Mouse (Mus musculus): ENCODE results near the gene Atp2c2.
A peak's percentile ranks its signal among the peaks of the same experiment; 100 is the strongest.

The Atp2c2 gene

DNA sequence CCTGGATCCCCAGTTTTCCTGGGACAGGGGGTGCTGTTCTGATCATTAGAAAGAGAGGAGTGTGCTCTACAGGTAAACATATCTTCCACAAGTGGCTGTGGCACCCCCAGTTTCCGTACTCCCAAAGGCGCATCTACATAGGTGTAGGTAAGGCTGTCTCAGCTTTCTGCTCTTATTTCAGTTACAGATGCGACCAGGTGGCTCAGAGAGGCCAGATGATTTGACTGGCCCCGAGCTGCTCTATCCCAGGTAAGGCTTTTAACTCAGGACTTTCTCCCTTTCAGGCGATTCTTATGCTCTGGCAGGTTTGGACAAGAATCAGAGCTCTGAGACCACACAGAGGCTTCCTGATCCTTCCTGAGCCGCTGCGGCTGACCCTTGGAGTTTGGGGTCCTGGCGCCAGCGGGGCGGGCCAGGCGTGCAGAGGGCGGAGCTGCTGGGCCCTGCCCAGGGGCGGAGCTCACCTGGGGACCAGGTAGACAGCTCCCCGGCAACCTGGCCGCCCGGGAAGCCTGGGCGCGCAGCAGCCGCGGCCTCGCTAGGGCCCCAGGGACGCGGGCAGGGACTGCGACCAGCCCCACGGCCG, at the start of gene Atp2c2:
Atp2c2 (plus strand) TSS at position 461 of the 586 bp plus-strand sequence.
- DNase-seq (ENCODE audit: low spot score in 2 of 2) = no peak

DNA sequence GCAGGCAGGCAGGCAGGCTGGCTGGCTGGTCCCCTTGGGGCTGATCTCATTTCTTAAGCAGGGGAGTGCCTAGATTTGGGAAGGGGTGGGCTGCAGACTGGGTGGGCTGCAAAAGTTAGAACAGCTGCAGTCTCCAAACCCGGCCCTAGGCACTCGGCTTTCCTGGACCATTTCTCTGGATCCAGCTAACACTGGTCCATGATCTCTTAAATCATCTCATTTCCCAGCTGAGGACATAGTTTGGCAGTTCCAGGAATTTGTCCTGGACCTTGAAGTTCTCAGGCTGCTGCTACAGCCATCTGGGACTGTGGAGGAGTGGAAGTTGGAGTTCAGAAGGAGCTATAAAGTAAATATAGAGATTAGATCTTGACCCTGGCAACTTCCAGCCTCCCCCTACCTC, 48.5 kb upstream of the Atp2c2 start:
- no peak for DNase-seq (ENCODE audit: low spot score in 2 of 2)

DNA sequence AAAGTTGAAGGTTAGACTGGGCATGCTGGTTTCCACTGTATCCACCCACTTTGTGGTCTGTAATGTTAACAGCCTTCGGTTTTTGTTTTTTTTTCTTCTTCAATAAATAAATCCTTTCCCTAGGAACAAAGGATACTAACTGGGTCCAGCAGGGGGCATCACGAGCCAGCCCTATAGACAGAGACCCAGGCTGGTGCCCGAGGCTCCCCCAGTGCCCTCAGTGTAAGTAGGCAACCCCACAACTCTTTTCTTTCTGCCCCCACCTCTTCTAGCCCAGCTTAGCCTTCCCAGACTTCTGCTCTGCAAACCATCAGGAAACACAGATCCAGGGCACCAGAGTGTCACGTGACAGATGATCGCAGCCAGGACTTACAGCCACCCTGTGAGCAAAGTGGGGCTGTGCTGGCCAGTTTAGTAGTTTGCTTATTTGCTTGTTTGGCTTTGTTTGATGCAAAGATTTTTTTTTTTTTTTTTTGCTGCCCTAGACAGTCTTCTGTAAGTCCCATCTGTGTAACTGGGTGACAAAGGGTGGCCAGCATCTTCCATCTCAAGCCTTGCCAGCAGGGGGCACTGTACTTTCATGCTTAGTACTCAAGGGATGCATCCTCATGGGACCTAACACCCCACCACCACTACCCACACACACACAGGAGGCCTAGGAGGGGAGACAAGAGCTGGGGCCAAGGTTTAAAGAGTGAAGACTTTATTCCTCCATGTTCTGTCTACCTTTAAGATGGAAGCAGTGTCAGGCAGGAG, 42.9 kb upstream of the Atp2c2 start:
- peak in 1 of 2 experiments; percentile 42 for DNase-seq (ENCODE audit: low spot score in 2 of 2)

DNA sequence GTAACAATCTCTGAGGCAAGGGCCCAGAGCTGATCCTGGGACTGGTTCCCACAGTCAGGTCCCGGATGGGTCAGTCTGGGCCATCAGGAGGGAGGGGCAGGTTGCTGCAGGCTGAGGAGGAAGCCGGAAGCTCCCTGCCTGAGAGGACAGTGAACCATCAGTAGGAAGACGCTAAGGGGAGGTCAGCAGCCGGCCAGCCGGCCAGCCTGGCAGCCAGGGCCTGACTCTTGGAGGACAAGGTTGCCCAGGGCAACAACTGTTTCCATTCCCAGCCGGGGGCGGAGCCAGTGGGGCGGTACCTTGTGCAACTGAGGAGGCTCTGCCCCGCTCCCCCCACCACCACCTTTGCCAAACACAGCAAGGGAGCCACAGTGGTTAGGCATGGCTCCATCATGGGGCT, 38.7 kb upstream of the Atp2c2 start:
- no peak for DNase-seq (ENCODE audit: low spot score in 2 of 2)

DNA sequence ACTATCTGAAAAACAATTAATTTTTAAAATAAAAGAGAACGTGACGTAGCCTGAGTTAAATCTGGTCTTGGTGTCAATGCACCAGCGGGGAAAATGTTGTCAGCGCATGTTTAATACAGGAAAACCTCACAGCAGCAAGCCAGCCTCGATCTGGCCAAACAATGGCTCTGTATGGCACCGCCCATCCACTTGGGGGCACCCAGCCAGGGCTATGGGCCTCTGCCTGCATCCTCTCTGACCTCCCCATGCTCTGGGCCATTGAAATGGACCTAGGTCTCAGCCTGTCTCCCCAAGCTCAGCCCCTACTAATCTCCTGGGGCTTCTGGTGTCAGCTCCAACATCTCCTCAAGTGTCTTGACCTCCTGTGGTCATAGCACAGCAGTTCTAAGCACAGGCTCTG, 37.9 kb upstream of the Atp2c2 start:
- DNase-seq (ENCODE audit: low spot score in 2 of 2) = no peak

DNA sequence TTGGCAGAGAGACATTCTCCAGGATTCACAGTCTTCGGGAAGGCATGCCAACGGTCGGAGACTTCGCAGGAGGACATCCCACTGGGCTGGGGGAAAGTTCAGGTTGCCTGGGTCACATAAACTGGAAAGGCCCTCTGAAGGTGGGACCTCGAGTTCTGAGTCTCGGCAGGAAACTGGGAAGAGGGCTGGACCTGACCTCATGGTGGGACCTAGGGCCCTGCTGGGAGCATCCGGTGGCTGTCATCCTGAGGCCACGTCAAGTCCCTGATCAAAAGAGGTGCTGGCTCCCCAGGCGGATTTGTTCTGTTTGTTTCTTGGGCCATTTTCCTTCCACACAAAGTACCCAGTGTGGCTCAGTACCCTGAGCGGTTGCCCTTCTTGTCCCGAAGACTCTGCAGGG, 36.4 kb upstream of the Atp2c2 start:
- DNase-seq (ENCODE audit: low spot score in 2 of 2) = no peak

DNA sequence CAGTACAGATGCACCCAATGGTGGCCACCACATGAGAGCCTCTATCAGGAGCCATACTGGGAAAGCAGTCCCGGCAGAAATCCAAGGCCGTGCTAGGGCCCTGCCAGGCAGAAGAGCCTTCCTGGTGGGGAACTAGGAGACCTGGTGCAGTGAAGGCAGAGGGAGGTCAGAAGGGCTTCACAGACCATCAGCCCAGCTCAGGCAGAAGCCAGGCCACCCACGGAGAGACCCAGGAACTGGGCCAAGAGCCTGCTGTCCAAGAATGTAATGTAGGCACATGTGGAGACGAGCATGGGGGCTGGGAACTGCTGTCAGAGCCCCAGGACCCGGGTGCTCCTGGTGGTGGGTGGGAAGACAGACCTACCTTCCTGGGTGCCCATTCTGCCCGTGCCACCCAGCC, 34.5 kb upstream of the Atp2c2 start:
- no peak for DNase-seq (ENCODE audit: low spot score in 2 of 2)

DNA sequence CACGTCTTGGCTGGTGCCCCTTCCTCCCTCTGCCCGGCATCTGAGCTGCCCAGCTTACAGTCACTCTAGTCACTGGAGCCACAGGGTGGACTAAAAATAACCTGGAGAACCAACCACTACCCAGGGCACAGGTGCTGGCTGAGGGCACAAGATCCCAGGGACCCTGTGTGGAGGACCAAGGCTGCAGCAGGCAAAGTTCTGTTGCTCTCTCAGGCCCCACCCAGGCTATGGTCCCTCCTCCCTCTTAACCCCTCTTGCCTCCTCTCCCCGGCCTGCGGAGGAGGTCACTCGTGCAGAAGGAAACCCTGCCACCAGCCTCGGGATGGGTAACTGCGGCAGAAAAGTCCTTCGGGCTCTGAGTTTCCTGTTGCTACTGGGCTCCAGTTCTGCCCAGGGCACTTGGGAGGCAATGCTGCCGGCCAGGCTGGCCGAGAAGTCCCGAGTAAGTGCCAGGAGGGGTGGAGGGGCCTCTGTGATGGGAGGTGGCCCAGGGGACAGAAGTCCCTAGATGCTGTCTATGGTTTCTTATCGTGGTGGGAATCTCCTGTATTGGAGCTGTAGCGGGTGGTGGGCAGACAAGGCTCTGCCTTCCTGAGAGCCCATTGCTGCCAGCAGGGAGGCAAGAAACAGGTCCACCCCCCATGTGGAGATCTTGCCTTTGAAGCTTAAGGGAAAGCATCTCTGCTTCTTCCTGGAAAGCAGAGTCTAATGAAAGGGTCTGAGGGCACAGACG, 33.4 kb upstream of the Atp2c2 start, which contains the start of gene Wfdc1:
Wfdc1 (plus strand) TSS at position 147 of the 733 bp plus-strand sequence.
- no peak for DNase-seq (ENCODE audit: low spot score in 2 of 2)

DNA sequence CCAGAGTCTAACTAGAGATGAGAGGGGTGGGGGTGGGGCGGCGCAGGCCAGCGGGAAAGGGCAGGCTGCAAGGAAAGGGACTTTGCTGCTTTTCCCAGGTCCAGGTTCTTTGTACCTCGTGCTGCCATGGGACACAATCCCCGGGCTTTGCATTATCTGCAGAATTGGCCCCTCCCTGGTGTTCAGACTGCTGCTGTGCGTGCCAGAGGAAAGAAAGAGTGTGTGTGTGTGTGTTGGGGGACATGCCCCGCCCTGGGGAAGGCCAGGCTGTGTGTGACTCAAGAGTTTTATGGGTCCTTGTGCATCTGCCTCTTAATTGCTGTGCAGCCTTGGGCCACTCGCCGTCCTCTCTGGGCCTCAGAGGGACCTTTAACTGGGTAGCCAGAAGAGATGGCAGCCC, 31.4 kb upstream of the Atp2c2 start:
- DNase-seq (ENCODE audit: low spot score in 2 of 2) = no peak

DNA sequence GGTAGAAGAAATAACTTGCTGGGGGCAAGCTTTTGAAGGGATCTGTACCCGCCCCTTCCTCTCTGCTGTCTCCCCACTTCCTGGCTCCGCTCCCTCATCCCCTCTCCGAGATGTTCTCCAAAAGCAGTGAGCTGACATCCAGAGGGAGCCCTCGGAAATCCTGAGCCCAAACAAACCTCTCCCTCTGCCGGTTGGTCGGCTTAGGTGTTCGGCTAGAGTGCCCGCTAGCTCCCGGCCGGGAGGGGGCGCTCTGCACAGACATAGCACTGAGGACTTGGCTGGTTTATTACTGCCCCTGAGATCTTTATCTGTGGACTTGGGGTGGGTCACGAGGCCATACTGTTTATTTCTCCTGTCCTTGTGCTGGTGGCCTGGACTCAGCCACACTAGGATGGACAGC, 30.5 kb upstream of the Atp2c2 start:
- DNase-seq (ENCODE audit: low spot score in 2 of 2) = peak in 1 of 2 experiments; percentile 53

DNA sequence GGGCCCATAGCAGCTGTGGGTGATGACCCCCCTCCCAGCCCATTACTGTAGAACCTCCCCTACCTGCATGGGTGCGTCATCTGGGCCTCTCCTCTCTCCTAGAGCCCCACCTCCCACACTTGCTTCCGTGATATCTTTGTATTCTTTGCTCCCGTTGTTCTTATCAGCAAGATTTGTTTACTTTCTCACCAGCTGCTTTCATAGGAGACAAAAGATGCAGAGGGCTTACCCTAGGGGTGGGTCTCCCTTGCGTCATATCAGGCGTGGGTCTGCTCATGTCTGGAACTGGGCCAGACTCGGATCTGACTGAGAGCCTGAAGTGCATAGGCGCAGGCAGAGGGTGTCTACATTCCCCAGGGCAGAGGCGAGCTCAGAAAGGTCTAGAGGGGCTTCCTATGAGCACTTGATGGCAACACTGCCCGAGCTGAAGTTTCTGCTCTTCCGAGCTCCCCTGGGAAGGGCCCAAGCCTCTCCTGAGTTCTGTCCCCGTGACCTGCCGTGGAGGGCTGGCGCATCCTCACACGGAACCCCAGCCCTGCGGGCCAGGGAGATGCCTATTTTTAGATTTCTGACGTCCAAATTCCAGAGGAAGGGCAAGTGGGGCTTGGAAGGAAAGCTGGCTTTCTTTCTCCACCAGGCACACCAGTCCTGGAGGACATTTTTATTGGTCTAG, 29.3 kb upstream of the Atp2c2 start:
- no peak for DNase-seq (ENCODE audit: low spot score in 2 of 2)

DNA sequence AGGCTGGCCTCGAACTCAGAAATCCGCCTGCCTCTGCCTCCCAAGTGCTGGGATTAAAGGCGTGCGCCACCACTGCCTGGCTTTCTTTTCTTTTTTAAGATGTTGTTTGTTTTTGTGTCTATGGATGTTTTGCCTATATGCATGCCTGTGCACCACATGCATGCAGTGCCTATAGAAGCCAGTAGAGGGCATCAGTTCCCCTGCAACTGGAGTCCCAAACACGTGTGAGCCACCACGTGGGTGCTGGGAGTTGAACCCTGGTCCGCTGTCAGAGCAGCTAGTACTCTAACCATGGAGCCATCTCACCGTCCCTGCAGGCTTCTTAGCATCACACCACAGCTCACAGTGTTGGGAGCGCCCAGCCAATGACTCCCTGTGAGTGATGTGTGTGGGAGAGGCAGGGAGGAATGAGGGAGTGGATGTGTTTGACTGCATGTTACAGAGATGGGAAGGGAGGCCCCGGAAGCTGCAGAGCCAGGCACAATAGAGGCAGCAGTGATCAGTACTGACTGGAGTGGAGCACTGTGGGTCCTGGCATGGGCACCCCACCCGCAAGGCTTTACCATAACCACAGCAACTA, 25.7 kb upstream of the Atp2c2 start:
- DNase-seq (ENCODE audit: low spot score in 2 of 2) = no peak

DNA sequence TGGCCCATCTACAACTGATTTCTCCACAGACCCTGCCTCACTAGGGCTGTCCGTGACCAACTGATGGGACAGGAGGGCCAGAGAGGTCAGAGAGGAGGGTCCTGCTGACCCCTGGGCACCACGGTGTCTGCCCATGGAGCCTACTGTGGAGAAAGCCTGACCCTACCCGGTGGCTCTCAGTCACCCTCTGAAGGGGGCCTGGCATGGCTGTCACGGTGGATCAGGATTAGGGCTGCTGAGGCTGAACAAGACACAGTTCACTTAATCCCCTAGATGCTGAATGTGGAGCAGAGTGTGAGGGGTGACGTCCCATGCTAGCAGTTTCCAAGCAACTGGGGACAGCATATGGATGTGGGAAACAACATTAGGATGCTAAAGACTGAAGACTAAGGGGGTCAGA, 24.4 kb upstream of the Atp2c2 start:
- DNase-seq (ENCODE audit: low spot score in 2 of 2) = no peak

DNA sequence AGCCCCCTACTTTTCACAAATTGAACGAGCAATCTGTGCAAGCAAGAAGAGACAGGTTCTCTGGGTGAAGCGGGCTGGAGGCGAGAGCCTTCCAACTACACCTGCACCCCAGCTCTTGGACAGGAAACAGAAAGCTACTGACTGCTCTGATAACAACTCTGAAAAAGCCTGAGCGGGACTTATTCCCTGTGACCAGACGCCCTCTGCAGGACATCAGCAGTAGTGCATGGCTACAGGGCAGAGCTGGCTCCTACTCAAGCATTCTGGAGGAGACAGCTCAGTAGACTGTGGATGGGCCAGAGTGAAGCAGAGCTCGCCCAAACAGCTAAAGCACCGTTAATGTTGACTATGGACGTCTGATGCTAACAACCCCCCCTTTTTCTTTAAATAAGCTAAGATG, 23.4 kb upstream of the Atp2c2 start:
- DNase-seq (ENCODE audit: low spot score in 2 of 2) = peak; percentile 68 to 85

DNA sequence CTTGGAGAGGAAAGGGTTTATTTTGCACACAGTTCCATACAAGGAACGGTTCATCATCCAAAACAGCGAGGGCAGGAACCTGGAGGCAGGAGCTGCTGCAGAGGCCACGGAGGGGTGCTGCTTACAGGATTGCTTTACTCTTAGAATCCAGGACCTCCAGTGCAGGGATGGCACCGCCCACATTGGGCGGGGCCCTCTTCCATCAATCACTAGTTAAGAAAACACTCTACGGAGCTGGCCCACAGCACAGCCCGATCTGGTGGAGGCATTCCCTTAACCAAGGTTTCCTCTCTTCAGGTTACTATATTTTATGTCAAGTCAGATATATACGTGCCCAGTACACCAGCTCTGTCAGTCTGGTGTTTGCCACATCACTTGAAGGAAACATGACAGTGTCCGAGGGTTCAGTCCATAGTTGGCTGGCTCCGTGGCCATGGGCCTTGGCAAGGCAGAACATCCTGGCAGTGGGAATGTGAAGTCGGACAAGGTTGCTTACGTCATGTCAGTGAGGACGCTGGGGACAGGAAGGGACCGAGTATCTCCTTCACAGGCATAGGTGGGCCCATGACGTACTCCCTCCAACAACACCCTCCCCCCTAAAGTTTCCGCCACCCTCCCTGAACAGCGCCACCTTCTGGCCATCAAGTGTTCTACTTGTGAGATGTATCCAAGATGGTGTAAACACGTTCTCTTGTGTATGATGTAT, 21.5 kb upstream of the Atp2c2 start:
- peak in 1 of 2 experiments; percentile 55 for DNase-seq (ENCODE audit: low spot score in 2 of 2)

DNA sequence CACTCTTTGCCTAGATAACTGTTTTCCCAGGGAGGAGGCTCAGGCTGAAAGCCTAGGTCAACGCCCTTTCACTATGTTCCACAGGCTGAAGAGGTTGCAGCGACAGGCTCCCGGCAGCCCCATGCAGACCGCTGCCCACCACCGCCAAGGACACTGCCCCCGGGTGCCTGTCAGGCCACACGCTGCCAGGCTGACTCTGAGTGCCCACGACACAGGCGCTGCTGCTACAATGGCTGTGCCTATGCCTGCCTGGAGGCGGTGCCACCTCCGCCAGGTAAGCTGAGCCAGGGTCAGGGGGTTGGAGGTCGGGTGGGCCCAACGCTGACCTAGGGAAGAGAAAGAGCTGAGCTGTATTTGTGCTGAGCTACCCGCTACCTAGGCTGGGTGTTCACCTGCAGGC, 20.6 kb upstream of the Atp2c2 start:
- DNase-seq (ENCODE audit: low spot score in 2 of 2) = no peak

DNA sequence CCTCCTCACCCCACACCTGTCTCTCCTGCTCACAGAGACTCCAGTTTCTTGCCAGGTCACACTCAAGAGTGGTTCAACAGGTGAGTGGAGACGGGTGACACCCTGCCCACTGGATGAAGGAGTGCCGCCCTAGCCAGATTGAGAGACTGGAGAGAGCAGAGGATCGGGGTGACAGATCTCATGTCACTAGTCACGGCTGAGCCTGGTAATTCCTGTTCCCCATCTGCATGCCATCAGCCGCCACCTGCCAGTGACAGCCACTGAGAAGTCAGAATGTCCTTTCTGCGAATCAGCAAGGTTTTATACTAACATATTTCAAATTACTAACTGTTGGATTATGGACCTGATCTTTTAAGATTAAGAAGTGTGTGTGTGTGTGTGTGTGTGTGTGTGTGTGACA, 9.2 kb upstream of the Atp2c2 start:
- DNase-seq (ENCODE audit: low spot score in 2 of 2) = no peak

DNA sequence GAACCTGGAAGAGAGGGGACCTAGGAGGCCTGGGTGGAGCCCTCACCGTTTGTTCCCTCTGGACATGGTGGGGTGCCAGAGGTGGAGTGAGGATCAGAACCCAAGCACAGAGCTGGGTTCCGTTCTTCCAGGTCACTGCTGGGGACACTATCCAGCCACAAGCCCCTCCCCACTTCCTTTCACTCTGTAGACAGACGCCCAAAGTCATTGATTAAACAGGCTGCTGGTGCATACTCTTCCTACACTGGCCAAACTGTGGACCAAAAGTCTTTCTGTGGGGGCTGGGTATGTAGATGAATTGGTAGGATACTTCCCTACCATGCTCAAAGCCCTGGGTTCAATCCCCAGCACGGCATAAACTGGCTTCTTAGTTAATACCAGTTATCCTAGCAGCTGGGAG, 7.8 kb upstream of the Atp2c2 start:
- DNase-seq (ENCODE audit: low spot score in 2 of 2) = no peak

DNA sequence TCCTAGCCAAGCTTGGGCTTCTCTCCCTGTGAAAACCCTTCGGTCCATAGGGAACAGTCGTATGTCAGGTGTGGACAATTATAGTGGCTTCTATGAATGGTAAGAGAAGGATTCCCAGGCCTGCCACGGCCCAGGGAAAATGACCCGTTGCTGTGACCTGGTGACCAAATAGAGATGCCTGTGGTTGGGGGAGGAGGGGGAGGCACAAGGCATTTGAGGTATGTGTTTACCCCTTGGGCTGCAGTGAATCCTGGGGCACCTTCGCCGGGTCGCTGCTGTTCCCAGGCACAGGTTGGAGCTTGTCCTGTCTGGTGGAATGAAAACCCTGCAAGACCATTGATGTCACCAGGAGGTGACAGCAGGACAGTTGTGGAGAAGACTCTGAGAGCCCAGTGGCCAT, 5.1 kb upstream of the Atp2c2 start:
- no peak for DNase-seq (ENCODE audit: low spot score in 2 of 2)

DNA sequence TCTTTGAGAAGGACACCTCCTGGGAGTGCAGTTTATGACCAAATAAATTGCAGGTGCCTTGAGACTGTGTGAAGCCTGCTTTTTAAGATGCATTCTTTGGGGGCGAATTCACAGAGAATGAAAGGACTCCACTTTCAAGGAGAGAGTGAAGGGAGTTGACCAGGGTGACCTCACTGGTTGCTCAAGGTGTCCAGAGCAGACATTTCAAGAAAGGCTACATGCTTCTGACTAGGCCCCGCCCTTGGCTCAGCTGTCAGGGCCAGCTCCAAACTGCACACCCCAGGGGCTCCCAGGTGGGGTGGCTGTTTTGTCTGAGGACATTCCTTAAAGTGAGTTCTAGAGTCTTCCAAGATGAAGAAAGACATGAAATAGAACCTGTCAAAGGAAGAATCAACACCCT, 2.6 kb upstream of the Atp2c2 start:
- DNase-seq (ENCODE audit: low spot score in 2 of 2) = no peak

DNA sequence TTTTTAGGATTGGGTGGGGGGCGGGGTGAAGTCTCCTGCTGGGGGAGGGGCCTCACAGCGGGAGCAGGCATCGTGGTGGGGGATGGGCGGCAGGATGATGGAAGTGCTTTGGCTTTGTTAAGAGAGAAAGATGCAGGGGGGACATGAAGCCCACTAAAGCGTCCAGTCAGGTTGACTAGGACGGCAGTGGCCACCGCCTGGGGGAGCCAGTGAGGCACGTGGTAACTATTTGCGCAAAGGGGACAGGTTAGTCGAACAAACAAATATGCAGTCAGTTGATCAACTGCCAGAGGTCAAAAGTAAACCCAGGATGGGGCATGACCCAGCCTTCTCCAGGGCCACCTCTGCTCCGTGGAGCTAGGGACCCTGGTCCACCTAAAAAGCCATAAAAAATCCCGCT, 849 bp upstream of the Atp2c2 start:
- peak; percentile 50 to 78 for DNase-seq (ENCODE audit: low spot score in 2 of 2)

All from spleen, postnatal 10 days (tissue).